In genomic region chr9:100534686-100535085, GRCm38 (mm10) we compare ENCODE assay signal across 35 mouse cellular contexts. TPM values are rescaled to one million over a fixed set of nuclear protein-coding genes. Genes with fewer than 3 reads are reported as not detected.
"Had no signal": no experiment of that assay in that cellular context is flagged by ENCODE, and none has a peak within 500 bp of the region (broad histone marks: within the 10 kb centered on the region; RNA-seq: fewer than 3 reads in every experiment).

No protein-coding gene starts in this region.

- H3K27ac ChIP-seq: heart, embryonic 10.5 days; heart, embryonic 13.5 days; heart, embryonic 15.5 days; hindbrain, embryonic 10.5 days; hindbrain, embryonic 12.5 days; hindbrain, embryonic 13.5 days; hindbrain, embryonic 14.5 days; hindbrain, embryonic 15.5 days; hindbrain, postnatal 0 days; intestine, embryonic 15.5 days; kidney, embryonic 15.5 days; kidney, postnatal 0 days; layer of hippocampus, adult 2 months; left cerebral cortex, adult 2 months had no signal

- H3K27me3 ChIP-seq: heart, embryonic 12.5 days; heart, embryonic 13.5 days; heart, embryonic 15.5 days; hindbrain, embryonic 12.5 days; hindbrain, embryonic 13.5 days; hindbrain, embryonic 15.5 days; intestine, embryonic 15.5 days; kidney, embryonic 15.5 days had no signal

- H3K9ac ChIP-seq: heart, embryonic 12.5 days; heart, embryonic 13.5 days; heart, embryonic 15.5 days; hindbrain, embryonic 12.5 days; hindbrain, embryonic 13.5 days; hindbrain, embryonic 14.5 days; hindbrain, embryonic 15.5 days; intestine, embryonic 15.5 days; kidney, embryonic 15.5 days had no signal

- H3K36me3 ChIP-seq: heart, embryonic 10.5 days; heart, embryonic 13.5 days; heart, embryonic 15.5 days; hindbrain, embryonic 12.5 days; hindbrain, embryonic 13.5 days; hindbrain, embryonic 15.5 days; intestine, embryonic 15.5 days; kidney, embryonic 15.5 days had no signal

- DNase-seq: heart, postnatal 10 days; heart, postnatal 14 days; heart, postnatal 36 days; heart, postnatal 4 days; kidney, adult 11 months; kidney, adult 18-20 months; kidney, adult 2 months; kidney, adult 8-10 months; kidney, adult 9 months; kidney, postnatal 10 days; kidney, postnatal 14 days; kidney, postnatal 25 days; kidney, postnatal 36 days; kidney, postnatal 4 days; layer of hippocampus, adult 9-11 months; layer of hippocampus, postnatal 36 days had no signal

- ATAC-seq: hindbrain, embryonic 16.5 days; hindbrain, postnatal 0 days; intestine, embryonic 15.5 days; intestine, embryonic 16.5 days; intestine, postnatal 0 days had no signal

- H3K4me3 ChIP-seq: heart, embryonic 10.5 days; heart, embryonic 12.5 days; heart, embryonic 13.5 days; heart, embryonic 15.5 days; hindbrain, embryonic 10.5 days; hindbrain, embryonic 12.5 days; hindbrain, embryonic 13.5 days; hindbrain, embryonic 15.5 days; intestine, embryonic 15.5 days; kidney, embryonic 15.5 days; layer of hippocampus, adult 2 months; left cerebral cortex, adult 2 months had no signal

- H3K9me3 ChIP-seq: heart, embryonic 10.5 days; heart, embryonic 12.5 days; heart, embryonic 13.5 days; heart, embryonic 15.5 days; hindbrain, embryonic 10.5 days; hindbrain, embryonic 15.5 days; intestine, embryonic 15.5 days; kidney, embryonic 15.5 days had no signal

- H3K4me1 ChIP-seq: hindbrain, embryonic 10.5 days; hindbrain, embryonic 12.5 days; hindbrain, embryonic 13.5 days; intestine, embryonic 15.5 days had no signal

RNA-seq across cellular contexts. Expression of gene Slc35g2, which starts 36.2 kb away (rescaled TPM):
- total RNA-seq: hematopoietic stem cell, adult 5-6 weeks had no signal
